Mouse (Mus musculus) limb, embryonic 11.5 days (tissue): ENCODE data around the gene Sult2b1. TPM values are rescaled to one million over a fixed set of nuclear protein-coding genes. Genes with fewer than 3 reads are reported as not detected.
A peak's percentile ranks its signal among the peaks of the same experiment; 100 is the strongest.

ENCODE experiments used
- ATAC-seq: fragments of 200-750 bp; cut with Nextera tagmentation; 2 replicates; pipeline ENCODE4 v1.8.0; 2017; ENCODE audit warnings: low read depth; ENCODE audit not compliant: insufficient number of reproducible peaks, low FRiP score, low TSS enrichment
- DNase-seq: peaks from one replicate; pipeline ENCODE4 v3.0.0-alpha.2; 2015; ENCODE audit warnings: low spot score
- H3K27ac ChIP-seq: fragments of 300-500 bp; sonication (generic); replicated peaks from 2 replicates; pipeline ENCODE4 v1.5.1; 2014; ENCODE audit warnings: low read depth, mild to moderate bottlenecking, low read length
- H3K27me3 ChIP-seq: fragments of 300-500 bp; sonication (generic); 2 replicates; pipeline ENCODE4 v1.6.1; 2014; ENCODE audit warnings: mild to moderate bottlenecking, low read length, mixed read lengths; ENCODE audit not compliant: control insufficient read depth, insufficient read depth
- H3K36me3 ChIP-seq: fragments of 300-500 bp; sonication (generic); 2 replicates; pipeline ENCODE4 v1.6.1; 2014; ENCODE audit warnings: mild to moderate bottlenecking, low read length, moderate library complexity, mixed read lengths; ENCODE audit not compliant: control insufficient read depth, insufficient read depth
- H3K4me1 ChIP-seq: fragments of 300-500 bp; sonication (generic); 2 replicates; pipeline ENCODE4 v1.6.1; 2014; ENCODE audit warnings: low read length, mixed read lengths; ENCODE audit not compliant: control insufficient read depth, insufficient read depth
- H3K4me2 ChIP-seq: fragments of 300-500 bp; sonication (generic); 2 replicates; pipeline ENCODE4 v1.6.1; 2014; ENCODE audit warnings: low read depth, mild to moderate bottlenecking, moderate library complexity; ENCODE audit not compliant: severe bottlenecking
- H3K4me3 ChIP-seq: fragments of 300-500 bp; sonication (generic); 2 replicates; pipeline ENCODE4 v1.5.1; 2014; ENCODE audit warnings: low read depth, low read length
- H3K9ac ChIP-seq: fragments of 300-500 bp; sonication (generic); 2 replicates; pipeline ENCODE4 v1.6.1; 2014; ENCODE audit warnings: mild to moderate bottlenecking, low read length
- H3K9me3 ChIP-seq: fragments of 300-500 bp; sonication (generic); 2 replicates; pipeline ENCODE4 v1.6.1; 2016; ENCODE audit warnings: low read length; ENCODE audit not compliant: control insufficient read depth
- WGBS: fragments of 180-500 bp; shearing (Covaris S2); extraction: QIAGEN DNeasy Blood & Tissue Kit; methylation state at CpG from one replicate; pipeline ENCODE4 v1.1.7; 2014; 5-methylcytosine and 5-hydroxymethylcytosine counted together
- polyA plus RNA-seq: library from polyadenylated mRNA; unstranded; fragments of >200 nt; fragmentation: Nextera tagmentation; extraction: Ambion mirVana; gene quantifications from 2 replicates; pipeline ENCODE4 v1.2.1, GENCODE M21; 2014

Gene Sult2b1
- polyA plus RNA-seq, 1 experiment from 2014 or later, result 3.2 TPM

GRCm38 (mm10) chr7:45750162-45750561 lies 34.3 kb downstream of the Sult2b1 start:
- Histone ChIP-seq H3K4me2 (no peak overlapping the region), H3K9ac (no peak overlapping the region), H3K27ac (no peak overlapping the region), H3K4me3 (no peak overlapping the region), H3K4me1 (peaks cover 3% of the 10 kb centered on the region; the same call in 1 of the 2 replicates), H3K36me3 (no peaks in the 10 kb centered on the region), H3K9me3 (no peaks in the 10 kb centered on the region; the same call in 1 of the 2 replicates), H3K27me3 (no peaks in the 10 kb centered on the region)
- no peak for ATAC-seq
- 79% methylated on average over 9 of the region's 9 CpGs for WGBS
- no peak for DNase-seq

- no peak overlapping the region for H3K4me3 ChIP-seq
- H3K4me2 ChIP-seq, result no peak overlapping the region
- H3K4me1 ChIP-seq, result peaks cover 3% of the 10 kb centered on the region; the same call in 1 of the 2 replicates
- no peak for DNase-seq
- no peak for ATAC-seq
- H3K27me3 ChIP-seq, result no peaks in the 10 kb centered on the region
- no peak overlapping the region for H3K27ac ChIP-seq
- H3K9ac ChIP-seq, result 0 out of 2 replicates have a peak overlapping the region, but pooled peaks have one; percentile 23
- 43% methylated on average over 9 of the region's 10 CpGs for WGBS
- no peaks in the 10 kb centered on the region for H3K36me3 ChIP-seq
- no peaks in the 10 kb centered on the region; the same call in 1 of the 2 replicates for H3K9me3 ChIP-seq
Observed at GRCm38 (mm10) chr7:45749401-45749800, 35.1 kb downstream of the Sult2b1 start.

- H3K4me1 ChIP-seq, result peaks cover 3% of the 10 kb centered on the region; the same call in 1 of the 2 replicates
- 82% methylated on average over 7 of the region's 7 CpGs for WGBS
- H3K9me3 ChIP-seq, result no peaks in the 10 kb centered on the region; the same call in 1 of the 2 replicates
- H3K4me3 ChIP-seq, result no peak overlapping the region
- no peak overlapping the region for H3K27ac ChIP-seq
- DNase-seq, result no peak
- H3K4me2 ChIP-seq, result no peak overlapping the region
- no peaks in the 10 kb centered on the region for H3K36me3 ChIP-seq
- ATAC-seq, result no peak
- H3K27me3 ChIP-seq, result no peaks in the 10 kb centered on the region
- no peak overlapping the region for H3K9ac ChIP-seq
Observed at GRCm38 (mm10) chr7:45748110-45748509, 36.4 kb downstream of the Sult2b1 start.

GRCm38 (mm10) chr7:45747450-45747849 lies 37.0 kb downstream of the Sult2b1 start:
- ATAC-seq, result no peak
- no peak overlapping the region for H3K4me2 ChIP-seq
- no peaks in the 10 kb centered on the region; the same call in 1 of the 2 replicates for H3K9me3 ChIP-seq
- no peak overlapping the region for H3K27ac ChIP-seq
- H3K27me3 ChIP-seq, result no peaks in the 10 kb centered on the region
- no peak overlapping the region for H3K4me3 ChIP-seq
- H3K36me3 ChIP-seq, result no peaks in the 10 kb centered on the region
- no peak for DNase-seq
- no peak overlapping the region for H3K9ac ChIP-seq
- WGBS, result 87% methylated on average over 5 of the region's 5 CpGs
- peaks cover 3% of the 10 kb centered on the region; the same call in 1 of the 2 replicates for H3K4me1 ChIP-seq

GRCm38 (mm10) chr7:45746518-45746917 lies 38.0 kb downstream of the Sult2b1 start:
- no peak for DNase-seq
- Histone ChIP-seq H3K27me3 (no peaks in the 10 kb centered on the region), H3K4me1 (peaks cover 3% of the 10 kb centered on the region; the same call in 1 of the 2 replicates), H3K9me3 (no peaks in the 10 kb centered on the region; the same call in 1 of the 2 replicates), H3K4me3 (no peak overlapping the region), H3K9ac (no peak overlapping the region), H3K27ac (no peak overlapping the region), H3K36me3 (no peaks in the 10 kb centered on the region), H3K4me2 (no peak overlapping the region)
- no peak for ATAC-seq
- WGBS, result 64% methylated on average over 6 of the region's 6 CpGs

- WGBS, result 34% methylated on average over 2 of the region's 2 CpGs
- DNase-seq (peak; percentile 81), ATAC-seq (0 out of 2 replicates have a peak, but pooled peaks have one; percentile 11)
- Histone ChIP-seq H3K4me2 (no peak overlapping the region), H3K9ac (no peak overlapping the region), H3K9me3 (no peaks in the 10 kb centered on the region; the same call in 1 of the 2 replicates), H3K4me1 (no peaks in the 10 kb centered on the region), H3K27ac (no peak overlapping the region), H3K36me3 (no peaks in the 10 kb centered on the region), H3K4me3 (no peak overlapping the region), H3K27me3 (no peaks in the 10 kb centered on the region)
Observed at GRCm38 (mm10) chr7:45744387-45744786, 40.1 kb downstream of the Sult2b1 start.

- no peak overlapping the region for H3K27ac ChIP-seq
- 35% methylated on average over 19 of the region's 19 CpGs for WGBS
- no peaks in the 10 kb centered on the region for H3K27me3 ChIP-seq
- ATAC-seq, result no peak
- H3K9me3 ChIP-seq, result no peaks in the 10 kb centered on the region; the same call in 1 of the 2 replicates
- no peak for DNase-seq
- H3K36me3 ChIP-seq, result no peaks in the 10 kb centered on the region
- no peaks in the 10 kb centered on the region for H3K4me1 ChIP-seq
- no peak overlapping the region for H3K9ac ChIP-seq
- H3K4me3 ChIP-seq, result peak overlapping the region; percentile 14; the same call in 1 of the 2 replicates
- peak overlapping the region; percentile 24; the same call in 1 of the 2 replicates for H3K4me2 ChIP-seq
Observed at GRCm38 (mm10) chr7:45742338-45742737, 42.1 kb downstream of the Sult2b1 start.

GRCm38 (mm10) chr7:45741777-45742176 lies 42.7 kb downstream of the Sult2b1 start:
- Histone ChIP-seq H3K9ac (no peak overlapping the region), H3K36me3 (no peaks in the 10 kb centered on the region), H3K4me2 (peak overlapping the region; percentile 24; the same call in 1 of the 2 replicates), H3K4me3 (peak overlapping the region; percentile 14; the same call in 1 of the 2 replicates), H3K27me3 (no peaks in the 10 kb centered on the region), H3K27ac (no peak overlapping the region), H3K9me3 (no peaks in the 10 kb centered on the region; the same call in 1 of the 2 replicates), H3K4me1 (no peaks in the 10 kb centered on the region)
- WGBS, result 27% methylated on average over 11 of the region's 11 CpGs
- ATAC-seq (no peak), DNase-seq (no peak)

GRCm38 (mm10) chr7:45741308-45741707 lies 43.2 kb downstream of the Sult2b1 start:
- Histone ChIP-seq H3K27me3 (no peaks in the 10 kb centered on the region), H3K36me3 (no peaks in the 10 kb centered on the region), H3K4me2 (no peak overlapping the region), H3K4me3 (no peak overlapping the region), H3K4me1 (no peaks in the 10 kb centered on the region), H3K9me3 (no peaks in the 10 kb centered on the region), H3K27ac (no peak overlapping the region), H3K9ac (no peak overlapping the region)
- WGBS, result 86% methylated on average over 12 of the region's 12 CpGs
- DNase-seq (no peak), ATAC-seq (no peak)
